Mouse (Mus musculus): Measurements from ENCODE around the gene Fkbp9.

DNA sequence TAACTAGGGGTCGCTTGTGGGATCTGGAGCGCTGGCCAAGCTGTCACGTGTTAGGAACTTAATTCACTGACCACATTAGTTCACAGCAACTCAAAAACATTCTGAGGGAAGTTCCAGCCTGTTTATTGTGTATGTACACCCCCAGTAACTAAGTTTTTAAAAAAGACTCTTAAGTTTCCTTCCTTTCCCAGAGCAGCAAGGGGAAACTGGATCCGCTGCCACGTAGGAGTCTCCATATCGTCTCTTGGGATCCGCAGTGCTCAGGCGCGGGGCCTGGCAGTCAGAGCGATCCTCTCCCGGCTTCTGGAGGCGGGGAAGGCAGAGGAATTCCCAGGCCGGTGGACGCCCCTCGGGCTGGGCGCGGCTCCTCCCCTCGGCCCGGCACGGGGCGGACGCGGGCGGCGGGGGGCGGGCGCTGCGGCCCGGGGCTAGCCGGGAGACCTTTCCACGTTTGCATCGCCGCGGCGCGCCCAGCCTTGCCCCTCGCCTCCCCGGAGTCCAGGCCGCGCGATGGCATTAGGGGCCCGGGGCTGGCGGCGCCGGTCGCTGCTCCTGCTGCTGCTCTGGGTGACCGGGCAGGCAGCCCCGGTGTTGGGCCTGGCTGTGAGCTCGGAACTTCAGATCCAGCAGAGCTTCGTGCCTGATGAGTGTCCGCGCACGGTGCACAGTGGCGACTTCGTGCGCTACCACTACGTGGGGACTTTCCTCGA lies at the start of gene Fkbp9:
- no peak for TF ChIP-seq CTCF (IDR thresholded peaks at IDR 0.05; ENCODE audit: control insufficient read depth, insufficient read depth, insufficient replicate concordance, low read depth, low read length)
- peak; percentile 28; the same call in 1 of the 2 replicates for TF ChIP-seq POLR2A (IDR thresholded peaks at IDR 0.05; ENCODE audit: control insufficient read depth, low read depth, low read length)

Data from testis, adult 2 months (tissue).